Mouse (Mus musculus) intestine, embryonic 15.5 days (tissue): ENCODE data around the gene Phlda3. TPM values are rescaled to one million over a fixed set of nuclear protein-coding genes. Genes with fewer than 3 reads are reported as not detected.

Experiments used
- polyA plus RNA-seq: library from polyadenylated mRNA; unstranded; fragments of >200 nt; fragmentation: Nextera tagmentation; extraction: Ambion mirVana; gene quantifications from 2 replicates; pipeline ENCODE4 v1.2.1, GENCODE M21; 2015

Phlda3 gene
- polyA plus RNA-seq, 1 experiment from 2014 or later: 44.6 TPM

Other genes with a start within 250 kb of the Phlda3 start
- 11.5 and 12.5 TPM in 2 replicates for gene Nav1, start 158.8 kb upstream of the Phlda3 start, polyA plus RNA-seq
- gene Csrp1, start 46.1 kb upstream of the Phlda3 start, polyA plus RNA-seq: 203 and 215 TPM in 2 replicates
- gene Tnni1, start 13.3 kb downstream of the Phlda3 start, polyA plus RNA-seq: 5.4 and 8.3 TPM in 2 replicates
- 179 and 196 TPM in 2 replicates for gene Lad1, start 52.5 kb downstream of the Phlda3 start, polyA plus RNA-seq
- 16.4 and 17.4 TPM in 2 replicates for gene Tnnt2, start 70.2 kb downstream of the Phlda3 start, polyA plus RNA-seq
- 0.08 and 0.15 TPM in 2 replicates for gene Pkp1, start 153.1 kb downstream of the Phlda3 start, polyA plus RNA-seq
- gene Igfn1, start 240.2 kb downstream of the Phlda3 start, polyA plus RNA-seq: 0.06 TPM in 1 of 2 replicates, not detected in the other
- gene Tmem9, start 242.0 kb downstream of the Phlda3 start, polyA plus RNA-seq: 142 and 148 TPM in 2 replicates